ENCODE assay signal across 17 mouse cellular contexts in genomic region chr7:68355325-68356076, GRCm38 (mm10).
A peak's percentile ranks its signal among the peaks of the same experiment; 100 is the strongest.
DNase-seq lines count a peak whose midpoint lies in the region; ATAC-seq and TF ChIP-seq lines count a peak whose summit lies in the region.
"Had no signal": no experiment of that assay in that cellular context is flagged by ENCODE, and none has a peak within 500 bp of the region (broad histone marks: within the 10 kb centered on the region; RNA-seq: fewer than 3 reads in every experiment).

No protein-coding gene starts in this region.

- DNase-seq in embryo, embryonic 10.5 days (ENCODE audit: low spot score) = peak; percentile 24
- no peak for DNase-seq in embryo, embryonic 10 days (ENCODE audit: low spot score)
- DNase-seq in lung, embryonic 14.5 days = peak; percentile 19
- no peak for DNase-seq in lung, postnatal 10 days
- DNase-seq in limb, embryonic 11.5 days (ENCODE audit: low spot score) = peak; percentile 50
- DNase-seq in adrenal gland, postnatal 36 days = no peak
- no peak for DNase-seq in ovary, postnatal 14 days (ENCODE audit: low spot score)
- no peak for DNase-seq in cerebellum, postnatal 10 days
- DNase-seq: adrenal gland, adult 2 months; cerebellum, adult 11 months; right cerebral cortex, postnatal 14 days had no signal

- no peak overlapping the region for H3K4me3 ChIP-seq in lung, embryonic 14.5 days (ENCODE audit: low read depth, low read length)
- H3K4me3 ChIP-seq in limb, embryonic 11.5 days (ENCODE audit: low read depth, low read length) = no peak overlapping the region
- H3K4me3 ChIP-seq: heart, embryonic 15.5 days; hindbrain, embryonic 10.5 days; kidney, embryonic 15.5 days had no signal

- H3K27ac ChIP-seq in lung, embryonic 14.5 days (ENCODE audit: low read depth) = no peak overlapping the region
- no peak overlapping the region for H3K27ac ChIP-seq in limb, embryonic 11.5 days (replicated peaks; ENCODE audit: low read depth, low read length)
- H3K27ac ChIP-seq: heart, embryonic 15.5 days; hindbrain, embryonic 10.5 days; kidney, embryonic 15.5 days had no signal

- no peaks in the 10 kb centered on the region for H3K36me3 ChIP-seq in lung, embryonic 14.5 days (ENCODE audit: insufficient read depth)
- no peaks in the 10 kb centered on the region for H3K36me3 ChIP-seq in limb, embryonic 11.5 days (ENCODE audit: control insufficient read depth, insufficient read depth, low read length)
- H3K36me3 ChIP-seq: G1E; heart, embryonic 15.5 days; hindbrain, embryonic 10.5 days; kidney, embryonic 15.5 days had no signal

- no peaks in the 10 kb centered on the region for H3K27me3 ChIP-seq in lung, embryonic 14.5 days (ENCODE audit: insufficient read depth, low read length)
- H3K27me3 ChIP-seq in limb, embryonic 11.5 days (ENCODE audit: control insufficient read depth, insufficient read depth, low read length) = no peaks in the 10 kb centered on the region

- no peak overlapping the region for H3K9ac ChIP-seq in lung, embryonic 14.5 days
- H3K9ac ChIP-seq in limb, embryonic 11.5 days (ENCODE audit: low read length) = no peak overlapping the region
- H3K9ac ChIP-seq: heart, embryonic 15.5 days; kidney, embryonic 15.5 days had no signal

- H3K4me2 ChIP-seq in lung, embryonic 14.5 days = no peak overlapping the region
- no peak overlapping the region for H3K4me2 ChIP-seq in limb, embryonic 11.5 days (ENCODE audit: low read depth, severe bottlenecking)
- H3K4me2 ChIP-seq: heart, embryonic 15.5 days; kidney, embryonic 15.5 days had no signal

- no peak for TF ChIP-seq CTCF in lung, embryonic 14.5 days (IDR thresholded peaks at IDR 0.05; ENCODE audit: low read depth)

- no peak for ATAC-seq in lung, embryonic 14.5 days (ENCODE audit: insufficient read depth)
- ATAC-seq in limb, embryonic 11.5 days (ENCODE audit: insufficient number of reproducible peaks, low FRiP score, low TSS enrichment, low read depth) = 0 out of 2 replicates have a peak, but pooled peaks have one; percentile 29
- ATAC-seq: CD4-positive, CD25-positive, alpha-beta regulatory T cell, adult 4 months; forebrain, embryonic 16.5 days had no signal

- H3K4me1 ChIP-seq in lung, embryonic 14.5 days (ENCODE audit: insufficient read depth) = no peaks in the 10 kb centered on the region
- peaks cover 18% of the 10 kb centered on the region for H3K4me1 ChIP-seq in limb, embryonic 11.5 days (ENCODE audit: control insufficient read depth, insufficient read depth, low read length)
- H3K4me1 ChIP-seq: heart, embryonic 15.5 days had no signal

- no peaks in the 10 kb centered on the region for H3K9me3 ChIP-seq in lung, embryonic 14.5 days (ENCODE audit: low read depth, low read length)
- H3K9me3 ChIP-seq in limb, embryonic 11.5 days (ENCODE audit: control insufficient read depth, low read length) = no peaks in the 10 kb centered on the region
- H3K9me3 ChIP-seq: heart, embryonic 15.5 days; hindbrain, embryonic 10.5 days; kidney, embryonic 15.5 days had no signal

- 64% methylated on average over 11 of the region's 11 CpGs for WGBS in lung, embryonic 14.5 days
- WGBS in limb, embryonic 11.5 days = 40% methylated on average over 11 of the region's 11 CpGs

Comparison
In these comparisons a context has a peak if more than half of its experiments do, and no peak if none do; other contexts are left out.
1. DNase-seq: peak in embryo, embryonic 10.5 days (single experiment), lung, embryonic 14.5 days (single experiment) and limb, embryonic 11.5 days (single experiment); none in embryo, embryonic 10 days (single experiment), lung, postnatal 10 days (single experiment), adrenal gland, postnatal 36 days (0 of 2), ovary, postnatal 14 days (single experiment) and cerebellum, postnatal 10 days (0 of 2).